Mouse (Mus musculus) lung, adult 2 months (tissue): ENCODE results near the gene Rnf141. TPM values are rescaled to one million over a fixed set of nuclear protein-coding genes. Genes with fewer than 3 reads are reported as not detected.
A peak's percentile ranks its signal among the peaks of the same experiment; 100 is the strongest.

ENCODE experiments used
- DNase-seq: peaks from one replicate; pipeline ENCODE4 v3.0.0; 2022
- H3K4me1 ChIP-seq: fragments of 200-500 bp; 2 replicates; pipeline ENCODE4 v1.6.1; 2011; ENCODE audit warnings: low read length; ENCODE audit not compliant: control insufficient read depth, insufficient read depth
- H3K4me3 ChIP-seq: fragments of 200-500 bp; replicated peaks from 2 replicates; pipeline ENCODE3; 2011; ENCODE audit warnings: low read depth, mild to moderate bottlenecking, control low read depth, low read length; ENCODE audit errors: extremely low read depth
- CTCF ChIP-seq: fragments of 200-500 bp; IDR thresholded peaks from 2 replicates; pipeline ENCODE4 v1.5.1; 2011; ENCODE audit warnings: mild to moderate bottlenecking, low read length, control low read depth; ENCODE audit not compliant: insufficient read depth
- POLR2A ChIP-seq: fragments of 200-500 bp; IDR thresholded peaks from 2 replicates; pipeline ENCODE4 v1.6.1; 2011; ENCODE audit warnings: low read depth, mild to moderate bottlenecking, control low read depth, low read length, borderline replicate concordance; ENCODE audit errors: extremely low read depth
- WGBS: fragments of 180-500 bp; shearing (Covaris S2); methylation state at CpG from one replicate; pipeline ENCODE4 v1.1.7; 2018; 5-methylcytosine and 5-hydroxymethylcytosine counted together
- polyA plus RNA-seq: library from polyadenylated mRNA; depleted of rRNA; stranded (reverse); fragments of >200 nt; gene quantifications from 2 replicates; pipeline ENCODE4 v1.2.3, GENCODE M21; 2012

Rnf141 gene
- polyA plus RNA-seq, 1 experiment: 53.1 TPM

DNA sequence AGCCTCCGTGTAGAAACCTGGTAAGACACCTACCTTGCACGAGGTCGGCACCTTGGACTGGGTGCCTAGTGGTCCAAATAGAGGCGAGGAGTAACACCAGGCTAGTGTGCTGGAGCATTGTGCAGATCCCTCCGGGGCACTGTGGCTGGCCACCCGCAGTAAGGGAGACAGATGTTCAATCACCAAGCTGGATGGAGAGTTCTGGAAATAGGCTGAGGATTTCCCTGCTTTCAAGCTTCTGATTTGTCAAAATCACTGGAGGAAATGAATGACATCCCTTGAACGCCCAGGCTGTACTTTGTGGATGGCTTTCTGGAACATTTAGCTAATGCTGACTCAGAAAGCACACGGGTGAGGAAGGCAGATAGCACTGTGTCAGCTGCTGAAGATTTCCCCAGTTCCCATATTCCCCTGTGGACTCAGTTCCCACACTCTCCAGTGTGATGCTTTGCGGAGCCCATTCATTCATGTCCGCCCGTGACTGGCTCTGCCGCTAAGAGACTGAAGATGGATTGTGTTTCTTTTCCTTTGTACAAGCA is 18.6 kb upstream of the Rnf141 start, which contains the start of gene Lyve1:
Gene Lyve1 (minus strand): TSS at position 489 of the 539 bp plus-strand sequence.
- peak; percentile 48 for DNase-seq
- H3K4me1 ChIP-seq: peaks cover 16% of the 10 kb centered on the region
- peak within 1 kb of the TSS; percentile 79 for H3K4me3 ChIP-seq
- TF ChIP-seq CTCF (no peak), POLR2A (peak; percentile 63; the same call in 1 of the 2 replicates)
- WGBS: 46% methylated on average over 12 of the region's 12 CpGs

DNA sequence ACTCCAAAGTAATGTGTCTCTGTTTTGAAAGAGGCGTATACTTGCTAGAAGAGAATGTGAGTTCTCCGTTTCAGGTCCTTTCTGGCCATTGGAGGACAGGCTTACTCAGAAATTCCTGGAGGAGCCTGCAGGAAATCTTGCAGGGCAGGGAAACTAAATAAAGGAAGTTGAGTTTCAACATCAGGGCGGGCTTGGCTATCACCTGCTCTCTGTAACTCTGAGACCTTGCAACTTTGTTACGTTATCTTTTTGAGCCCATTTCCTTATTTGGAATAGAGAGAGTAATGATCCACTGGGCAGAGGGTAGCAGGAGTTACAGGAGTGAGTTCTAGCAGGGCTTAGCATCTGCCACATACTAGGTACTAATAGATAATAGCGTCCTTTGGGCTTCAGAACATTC is 15.9 kb upstream of the Rnf141 start:
- no peak for DNase-seq
- TF ChIP-seq CTCF: no peak
- no peak for TF ChIP-seq POLR2A

GRCm38 (mm10) chr7:110855604-110856003 is 11.3 kb upstream of the Rnf141 start:
- Histone ChIP-seq H3K4me3 (no peak overlapping the region), H3K4me1 (peaks cover 10% of the 10 kb centered on the region)
- DNase-seq: no peak
- TF ChIP-seq POLR2A (no peak), CTCF (no peak)
- 64% methylated on average over 1 of the region's 1 CpGs for WGBS

More for the DNA sequence above, 15.9 kb upstream of the Rnf141 start:
- no peak overlapping the region for H3K4me3 ChIP-seq
- H3K4me1 ChIP-seq: peaks cover 15% of the 10 kb centered on the region
- 26% methylated on average over 5 of the region's 5 CpGs for WGBS

DNA sequence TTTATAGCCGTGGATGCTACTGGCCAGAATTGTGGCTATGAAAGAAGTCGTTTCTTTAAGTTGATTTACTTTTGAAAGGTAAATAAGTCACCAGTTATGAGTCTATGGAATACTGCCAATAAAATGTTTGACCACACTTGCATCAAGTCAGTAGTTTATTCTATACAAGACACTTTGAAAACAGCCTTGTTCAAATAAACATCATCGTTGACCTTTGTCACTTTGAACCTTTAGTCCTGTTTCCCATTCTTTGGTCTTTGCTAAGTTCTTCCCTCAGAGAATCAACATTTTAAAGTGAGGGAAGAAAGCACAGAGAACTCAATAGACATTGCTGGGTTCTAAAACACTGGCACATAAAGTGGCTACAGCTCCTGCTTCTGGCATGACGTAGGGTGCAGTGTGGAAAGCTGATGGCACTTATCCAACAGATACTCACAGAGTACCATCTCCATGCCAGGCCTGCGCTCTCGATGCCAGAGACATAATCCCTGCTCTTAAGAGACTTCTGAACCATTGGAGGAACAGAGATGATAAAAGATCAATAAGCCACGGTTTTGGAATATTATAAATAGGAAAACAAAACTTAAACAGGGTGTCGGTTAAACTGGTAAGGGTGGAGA is 10.8 kb upstream of the Rnf141 start:
- peaks cover 10% of the 10 kb centered on the region for H3K4me1 ChIP-seq
- no peak for DNase-seq
- no peak for TF ChIP-seq POLR2A
- no peak for TF ChIP-seq CTCF
- WGBS: 37% methylated on average over 8 of the region's 8 CpGs
- no peak overlapping the region for H3K4me3 ChIP-seq

DNA sequence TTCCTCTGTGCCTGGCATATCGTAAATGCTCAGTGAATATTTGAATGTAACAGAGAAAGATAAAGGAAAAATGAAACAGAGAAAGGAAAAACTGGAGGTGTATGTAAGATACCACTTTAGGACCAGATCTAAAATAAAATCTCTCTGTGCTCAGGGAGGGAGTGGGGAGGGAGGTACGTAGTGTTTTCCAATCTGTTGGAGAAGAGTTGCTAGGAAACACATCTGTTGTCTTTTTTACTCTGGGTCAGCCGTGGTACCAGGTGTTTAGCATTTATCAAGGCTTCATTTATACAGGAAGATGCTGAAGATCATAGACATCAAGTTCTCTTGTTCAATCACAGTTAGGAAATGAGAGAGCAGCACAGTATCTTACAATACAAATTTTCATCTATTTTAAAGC is 10.3 kb upstream of the Rnf141 start:
- DNase-seq: no peak
- TF ChIP-seq POLR2A (no peak), CTCF (no peak)
- WGBS: 50% methylated on average over 3 of the region's 3 CpGs
- peaks cover 10% of the 10 kb centered on the region for H3K4me1 ChIP-seq
- H3K4me3 ChIP-seq: no peak overlapping the region

DNA sequence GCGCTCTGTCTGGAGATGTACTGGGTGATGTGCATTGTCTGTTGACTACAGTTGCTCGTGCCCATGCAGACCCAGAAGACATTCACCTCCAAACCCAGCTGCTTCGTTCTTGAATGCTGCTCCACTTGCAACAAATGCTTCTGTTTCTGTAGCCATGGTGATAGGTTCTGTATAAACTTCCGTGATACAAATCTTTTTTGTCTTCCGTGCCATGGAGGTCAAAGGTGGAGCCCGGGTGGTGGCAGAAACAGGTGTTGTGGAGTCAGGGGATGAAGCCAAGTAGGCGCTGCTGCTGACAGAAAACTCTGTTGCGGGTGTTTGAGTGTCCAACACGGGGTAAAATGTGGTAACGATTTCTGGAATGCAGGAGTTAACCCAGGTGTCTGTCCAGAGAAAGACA is 9.4 kb upstream of the Rnf141 start:
- TF ChIP-seq CTCF (no peak), POLR2A (no peak)
- no peak for DNase-seq
- H3K4me1 ChIP-seq: peaks cover 7% of the 10 kb centered on the region
- H3K4me3 ChIP-seq: no peak overlapping the region
- 49% methylated on average over 10 of the region's 10 CpGs for WGBS

- 73% methylated on average over 7 of the region's 7 CpGs for WGBS
- TF ChIP-seq POLR2A: no peak
- TF ChIP-seq CTCF: no peak
- DNase-seq: no peak
- no peak overlapping the region for H3K4me3 ChIP-seq
- H3K4me1 ChIP-seq: peaks cover 4% of the 10 kb centered on the region
Observed at GRCm38 (mm10) chr7:110851541-110852203, 7.4 kb upstream of the Rnf141 start.

- no peak for DNase-seq
- H3K4me1 ChIP-seq: no peaks in the 10 kb centered on the region
- H3K4me3 ChIP-seq: no peak overlapping the region
- TF ChIP-seq POLR2A (no peak), CTCF (no peak)
- 77% methylated on average over 1 of the region's 1 CpGs for WGBS
Observed at GRCm38 (mm10) chr7:110848371-110848770, 4.1 kb upstream of the Rnf141 start.

GRCm38 (mm10) chr7:110847321-110847720 is 3.1 kb upstream of the Rnf141 start:
- Histone ChIP-seq H3K4me1 (0 out of 2 replicates have a peak, but pooled peaks cover 3% of the 10 kb centered on the region), H3K4me3 (no peak overlapping the region)
- TF ChIP-seq POLR2A (no peak), CTCF (no peak)
- 62% methylated on average over 2 of the region's 2 CpGs for WGBS
- no peak for DNase-seq

- no peak for DNase-seq
- peaks cover 12% of the 10 kb centered on the region; the same call in 1 of the 2 replicates for H3K4me1 ChIP-seq
- TF ChIP-seq CTCF (no peak), POLR2A (no peak)
- no peak overlapping the region for H3K4me3 ChIP-seq
- 30% methylated on average over 4 of the region's 4 CpGs for WGBS
Observed at GRCm38 (mm10) chr7:110840332-110840731, 3.9 kb downstream of the Rnf141 start.
